Mouse (Mus musculus) limb, embryonic 11.5 days (tissue): ENCODE results near the gene Palm. TPM values are rescaled to one million over a fixed set of nuclear protein-coding genes. Genes with fewer than 3 reads are reported as not detected.

Experiments used
- ATAC-seq: fragments of 200-750 bp; cut with Nextera tagmentation; 2 replicates; pipeline ENCODE4 v1.8.0; 2017; ENCODE audit warnings: low read depth; ENCODE audit not compliant: insufficient number of reproducible peaks, low FRiP score, low TSS enrichment
- DNase-seq: peaks from one replicate; pipeline ENCODE4 v3.0.0-alpha.2; 2015; ENCODE audit warnings: low spot score
- H3K27ac ChIP-seq: fragments of 300-500 bp; sonication (generic); replicated peaks from 2 replicates; pipeline ENCODE4 v1.5.1; 2014; ENCODE audit warnings: low read depth, mild to moderate bottlenecking, low read length
- H3K27me3 ChIP-seq: fragments of 300-500 bp; sonication (generic); 2 replicates; pipeline ENCODE4 v1.6.1; 2014; ENCODE audit warnings: mild to moderate bottlenecking, low read length, mixed read lengths; ENCODE audit not compliant: control insufficient read depth, insufficient read depth
- H3K36me3 ChIP-seq: fragments of 300-500 bp; sonication (generic); 2 replicates; pipeline ENCODE4 v1.6.1; 2014; ENCODE audit warnings: mild to moderate bottlenecking, low read length, moderate library complexity, mixed read lengths; ENCODE audit not compliant: control insufficient read depth, insufficient read depth
- H3K4me1 ChIP-seq: fragments of 300-500 bp; sonication (generic); 2 replicates; pipeline ENCODE4 v1.6.1; 2014; ENCODE audit warnings: low read length, mixed read lengths; ENCODE audit not compliant: control insufficient read depth, insufficient read depth
- H3K4me2 ChIP-seq: fragments of 300-500 bp; sonication (generic); 2 replicates; pipeline ENCODE4 v1.6.1; 2014; ENCODE audit warnings: low read depth, mild to moderate bottlenecking, moderate library complexity; ENCODE audit not compliant: severe bottlenecking
- H3K4me3 ChIP-seq: fragments of 300-500 bp; sonication (generic); 2 replicates; pipeline ENCODE4 v1.5.1; 2014; ENCODE audit warnings: low read depth, low read length
- H3K9ac ChIP-seq: fragments of 300-500 bp; sonication (generic); 2 replicates; pipeline ENCODE4 v1.6.1; 2014; ENCODE audit warnings: mild to moderate bottlenecking, low read length
- H3K9me3 ChIP-seq: fragments of 300-500 bp; sonication (generic); 2 replicates; pipeline ENCODE4 v1.6.1; 2016; ENCODE audit warnings: low read length; ENCODE audit not compliant: control insufficient read depth
- WGBS: fragments of 180-500 bp; shearing (Covaris S2); extraction: QIAGEN DNeasy Blood & Tissue Kit; methylation state at CpG from one replicate; pipeline ENCODE4 v1.1.7; 2014; 5-methylcytosine and 5-hydroxymethylcytosine counted together
- polyA plus RNA-seq: library from polyadenylated mRNA; unstranded; fragments of >200 nt; fragmentation: Nextera tagmentation; extraction: Ambion mirVana; gene quantifications from 2 replicates; pipeline ENCODE4 v1.2.1, GENCODE M21; 2014

Gene Palm
- polyA plus RNA-seq, 1 experiment from 2014 or later = 108 TPM

DNA sequence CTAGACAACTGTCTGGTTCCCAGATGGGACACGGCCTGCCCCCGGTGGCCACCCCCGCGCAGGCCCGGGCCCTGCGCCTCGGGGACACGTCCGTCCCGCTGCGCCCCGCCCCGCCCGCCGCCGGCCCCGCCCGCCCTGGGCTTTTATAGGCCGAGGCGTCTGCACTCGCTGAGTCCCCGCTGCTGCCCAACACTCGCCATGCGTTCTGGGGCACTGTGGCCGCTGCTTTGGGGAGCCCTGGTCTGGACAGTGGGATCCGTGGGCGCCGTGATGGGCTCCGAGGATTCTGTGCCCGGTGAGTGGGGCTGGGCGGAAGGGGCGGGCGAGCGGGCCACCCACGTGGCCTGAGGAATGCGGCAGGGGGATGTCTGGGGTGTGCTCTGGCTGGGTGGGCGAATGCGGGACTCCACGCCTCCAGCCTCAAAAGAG is 16.3 kb upstream of the Palm start, which contains the start of gene Fstl3:
Gene Fstl3 (plus strand): TSS at position 170 of the 429 bp plus-strand sequence.
- H3K27me3 ChIP-seq = peaks cover 26% of the 10 kb centered on the region

GRCm38 (mm10) chr10:79778006-79778405 is 15.4 kb upstream of the Palm start:
- peaks cover 10% of the 10 kb centered on the region for H3K4me1 ChIP-seq
- no peak overlapping the region for H3K4me2 ChIP-seq
- no peak overlapping the region for H3K9ac ChIP-seq
- DNase-seq (peak; percentile 49), ATAC-seq (no peak)
- no peaks in the 10 kb centered on the region for H3K9me3 ChIP-seq
- no peak overlapping the region for H3K4me3 ChIP-seq
- 23% methylated on average over 15 of the region's 15 CpGs for WGBS
- H3K36me3 ChIP-seq = no peaks in the 10 kb centered on the region
- H3K27me3 ChIP-seq = peaks cover 31% of the 10 kb centered on the region
- no peak overlapping the region for H3K27ac ChIP-seq

More for the DNA sequence above, 16.3 kb upstream of the Palm start, which contains the start of gene Fstl3:
- 1% methylated on average over 39 of the region's 39 CpGs for WGBS
- no peaks in the 10 kb centered on the region; the same call in 1 of the 2 replicates for H3K9me3 ChIP-seq
- ATAC-seq (no peak), DNase-seq (peak; percentile 64)
- H3K4me3 ChIP-seq = peak within 1 kb of the TSS; percentile 27
- no peaks in the 10 kb centered on the region for H3K36me3 ChIP-seq
- H3K4me2 ChIP-seq = peak within 1 kb of the TSS; percentile 56
- peaks cover 10% of the 10 kb centered on the region for H3K4me1 ChIP-seq
- H3K9ac ChIP-seq = peak within 1 kb of the TSS; percentile 17
- no peak within 1 kb of the TSS for H3K27ac ChIP-seq

- H3K4me3 ChIP-seq = no peak overlapping the region
- H3K4me1 ChIP-seq = peaks cover 10% of the 10 kb centered on the region
Observed at GRCm38 (mm10) chr10:79779193-79779592, 14.2 kb upstream of the Palm start.

GRCm38 (mm10) chr10:79779784-79780663 is 13.3 kb upstream of the Palm start:
- peaks cover 10% of the 10 kb centered on the region for H3K4me1 ChIP-seq

More at GRCm38 (mm10) chr10:79779193-79779592, 14.2 kb upstream of the Palm start:
- no peak for DNase-seq
- no peak for ATAC-seq
- H3K27ac ChIP-seq = no peak overlapping the region
- H3K4me2 ChIP-seq = no peak overlapping the region
- H3K36me3 ChIP-seq = no peaks in the 10 kb centered on the region
- H3K9me3 ChIP-seq = no peaks in the 10 kb centered on the region
- WGBS = 8% methylated on average over 2 of the region's 2 CpGs
- H3K27me3 ChIP-seq = peaks cover 32% of the 10 kb centered on the region
- no peak overlapping the region for H3K9ac ChIP-seq

GRCm38 (mm10) chr10:79780664-79781015 is 12.7 kb upstream of the Palm start:
- Histone ChIP-seq H3K9ac (no peak overlapping the region), H3K36me3 (no peaks in the 10 kb centered on the region), H3K4me3 (peak overlapping the region; percentile 29), H3K4me2 (peak overlapping the region; percentile 50), H3K9me3 (no peaks in the 10 kb centered on the region), H3K4me1 (peaks cover 10% of the 10 kb centered on the region), H3K27me3 (peaks cover 37% of the 10 kb centered on the region), H3K27ac (no peak overlapping the region)
- DNase-seq (no peak), ATAC-seq (no peak)
- 2% methylated on average over 13 of the region's 13 CpGs for WGBS

More at GRCm38 (mm10) chr10:79779784-79780663, 13.3 kb upstream of the Palm start:
- peak; percentile 91 for ATAC-seq
- no peaks in the 10 kb centered on the region for H3K9me3 ChIP-seq
- peak overlapping the region; percentile 50 for H3K4me2 ChIP-seq
- H3K4me3 ChIP-seq = peak overlapping the region; percentile 29
- H3K27me3 ChIP-seq = peaks cover 37% of the 10 kb centered on the region
- H3K27ac ChIP-seq = no peak overlapping the region
- DNase-seq = peak; percentile 97
- H3K9ac ChIP-seq = no peak overlapping the region
- 3% methylated on average over 55 of the region's 55 CpGs for WGBS
- no peaks in the 10 kb centered on the region for H3K36me3 ChIP-seq

- Histone ChIP-seq H3K27ac (no peak overlapping the region), H3K4me1 (peaks cover 10% of the 10 kb centered on the region), H3K27me3 (peaks cover 37% of the 10 kb centered on the region), H3K9me3 (no peaks in the 10 kb centered on the region), H3K9ac (no peak overlapping the region), H3K36me3 (no peaks in the 10 kb centered on the region), H3K4me3 (peak overlapping the region; percentile 29), H3K4me2 (peak overlapping the region; percentile 50)
- ATAC-seq (0 out of 2 replicates have a peak, but pooled peaks have one; percentile 1), DNase-seq (no peak)
- 28% methylated on average over 21 of the region's 21 CpGs for WGBS
Observed at GRCm38 (mm10) chr10:79781139-79781538, 12.2 kb upstream of the Palm start.

GRCm38 (mm10) chr10:79781956-79782355 is 11.4 kb upstream of the Palm start:
- H3K36me3 ChIP-seq = no peaks in the 10 kb centered on the region
- no peak overlapping the region for H3K27ac ChIP-seq
- peaks cover 10% of the 10 kb centered on the region for H3K4me1 ChIP-seq
- H3K4me2 ChIP-seq = no peak overlapping the region
- H3K4me3 ChIP-seq = no peak overlapping the region
- 49% methylated on average over 5 of the region's 5 CpGs for WGBS
- no peak for DNase-seq
- no peaks in the 10 kb centered on the region for H3K9me3 ChIP-seq
- H3K9ac ChIP-seq = no peak overlapping the region
- no peak for ATAC-seq
- H3K27me3 ChIP-seq = peaks cover 37% of the 10 kb centered on the region

GRCm38 (mm10) chr10:79783050-79783449 is 10.3 kb upstream of the Palm start:
- Histone ChIP-seq H3K4me3 (no peak overlapping the region), H3K4me2 (no peak overlapping the region), H3K27ac (no peak overlapping the region), H3K36me3 (no peaks in the 10 kb centered on the region), H3K9ac (no peak overlapping the region), H3K27me3 (peaks cover 30% of the 10 kb centered on the region), H3K9me3 (no peaks in the 10 kb centered on the region), H3K4me1 (peaks cover 8% of the 10 kb centered on the region)
- no peak for ATAC-seq
- no peak for DNase-seq
- 66% methylated on average over 7 of the region's 7 CpGs for WGBS
